Mouse (Mus musculus): ENCODE measurements around the gene Tgfb3.

GRCm38 (mm10) chr12:86077736-86078135 is 1.1 kb downstream of the Tgfb3 start:
- TF ChIP-seq CTCF (conservative IDR thresholded peaks at IDR 0.05 in 1 of 2, IDR thresholded peaks at IDR 0.05 in 1 of 2; ENCODE audit: low read depth in 2 of 2, low read length in 2 of 2), result no peak
- no peak for TF ChIP-seq EP300 (IDR thresholded peaks at IDR 0.05; ENCODE audit: low read length)
- TF ChIP-seq ETS1 (conservative IDR thresholded peaks at IDR 0.05; ENCODE audit: low read depth, low read length), result no peak
- no peak for TF ChIP-seq POLR2A (IDR thresholded peaks at IDR 0.05; ENCODE audit: low read depth, low read length)
- TF ChIP-seq GABPA (IDR thresholded peaks at IDR 0.05; ENCODE audit: insufficient replicate concordance, low read depth, low read length), result no peak
- no peak for TF ChIP-seq ZKSCAN1 (IDR thresholded peaks at IDR 0.05; ENCODE audit: borderline replicate concordance, low read depth, low read length)
- TF ChIP-seq PAX5 (IDR thresholded peaks at IDR 0.05; ENCODE audit: low read length), result no peak
- TF ChIP-seq SMC3 (IDR thresholded peaks at IDR 0.05; ENCODE audit: low read depth, low read length), result no peak
- TF ChIP-seq BHLHE40 (IDR thresholded peaks at IDR 0.05; ENCODE audit: low read depth, low read length), result no peak
- no peak for TF ChIP-seq MEF2A (IDR thresholded peaks at IDR 0.05; ENCODE audit: borderline replicate concordance, low read depth, low read length)
- no peak for TF ChIP-seq MXI1 (IDR thresholded peaks at IDR 0.05; ENCODE audit: low read depth, low read length)

Data from CH12.LX (cell line).